15 mouse cellular contexts compared by ENCODE assay signal in genomic region chr12:84151911-84152310, GRCm38 (mm10). TPM values are rescaled to one million over a fixed set of nuclear protein-coding genes. Genes with fewer than 3 reads are reported as not detected.
DNase-seq lines count a peak whose midpoint lies in the region; ATAC-seq lines count a peak whose summit lies in the region.
"Had no signal": no experiment of that assay in that cellular context is flagged by ENCODE, and none has a peak within 500 bp of the region (broad histone marks: within the 10 kb centered on the region; RNA-seq: fewer than 3 reads in every experiment).

No protein-coding gene starts in this region.

- H3K27me3 ChIP-seq in limb, embryonic 12.5 days: no peaks in the 10 kb centered on the region
- no peaks in the 10 kb centered on the region for H3K27me3 ChIP-seq in limb, embryonic 10.5 days (ENCODE audit: low read depth, poor library complexity, severe bottlenecking)
- no peaks in the 10 kb centered on the region for H3K27me3 ChIP-seq in liver, embryonic 12.5 days (replicated peaks)
- no peaks in the 10 kb centered on the region for H3K27me3 ChIP-seq in midbrain, embryonic 13.5 days
- H3K27me3 ChIP-seq: embryonic facial prominence, embryonic 13.5 days had no signal

- intact Hi-C loops in heart, postnatal 25 days (cut with DNase I): no loop called here

- peaks cover 63% of the 10 kb centered on the region for H3K36me3 ChIP-seq in limb, embryonic 12.5 days
- H3K36me3 ChIP-seq in limb, embryonic 10.5 days: peaks cover 73% of the 10 kb centered on the region
- H3K36me3 ChIP-seq in liver, embryonic 12.5 days: peaks cover 72% of the 10 kb centered on the region
- H3K36me3 ChIP-seq in midbrain, embryonic 13.5 days: peaks cover 44% of the 10 kb centered on the region

- no peak overlapping the region for H3K4me2 ChIP-seq in limb, embryonic 12.5 days
- peak overlapping the region; percentile 65 for H3K4me2 ChIP-seq in liver, embryonic 12.5 days
- H3K4me2 ChIP-seq in midbrain, embryonic 13.5 days (replicated peaks): no peak overlapping the region
- H3K4me2 ChIP-seq: embryonic facial prominence, embryonic 13.5 days; midbrain, embryonic 11.5 days had no signal

- H3K9ac ChIP-seq in limb, embryonic 12.5 days (replicated peaks): no peak overlapping the region
- peak overlapping the region; percentile 73 for H3K9ac ChIP-seq in liver, embryonic 12.5 days
- no peak overlapping the region for H3K9ac ChIP-seq in midbrain, embryonic 13.5 days (replicated peaks)
- H3K9ac ChIP-seq: embryonic facial prominence, embryonic 13.5 days had no signal

- H3K4me3 ChIP-seq in limb, embryonic 12.5 days (replicated peaks): no peak overlapping the region
- no peak overlapping the region for H3K4me3 ChIP-seq in limb, embryonic 10.5 days
- peak overlapping the region; percentile 58 for H3K4me3 ChIP-seq in liver, embryonic 12.5 days
- no peak overlapping the region for H3K4me3 ChIP-seq in midbrain, embryonic 13.5 days (replicated peaks)
- H3K4me3 ChIP-seq: embryonic facial prominence, embryonic 13.5 days had no signal

- H3K9me3 ChIP-seq in limb, embryonic 12.5 days: no peaks in the 10 kb centered on the region
- H3K9me3 ChIP-seq in limb, embryonic 10.5 days (replicated peaks): no peaks in the 10 kb centered on the region
- no peaks in the 10 kb centered on the region for H3K9me3 ChIP-seq in liver, embryonic 12.5 days (replicated peaks)
- no peaks in the 10 kb centered on the region for H3K9me3 ChIP-seq in midbrain, embryonic 13.5 days
- H3K9me3 ChIP-seq: embryonic facial prominence, embryonic 13.5 days had no signal

- DNase-seq in heart, adult 11 months: peak; percentile 82
- DNase-seq in heart, postnatal 25 days (ENCODE audit: low spot score): no peak
- no peak for DNase-seq in limb, embryonic 10.5 days (ENCODE audit: low spot score)
- no peak for DNase-seq in adipocyte (ENCODE audit: low spot score)
- DNase-seq: cerebellum, postnatal 14 days; gastrocnemius, postnatal 25 days; lung, postnatal 14 days; thymus, adult 18-20 months had no signal

- WGBS in limb, embryonic 12.5 days: 88% methylated on average over 10 of the region's 10 CpGs
- 92% methylated on average over 10 of the region's 10 CpGs for WGBS in limb, embryonic 10.5 days
- 63% methylated on average over 10 of the region's 10 CpGs for WGBS in liver, embryonic 12.5 days (ENCODE audit: insufficient replicate concordance)
- 92% methylated on average over 10 of the region's 10 CpGs for WGBS in midbrain, embryonic 13.5 days

- ATAC-seq in limb, embryonic 12.5 days (ENCODE audit: insufficient number of reproducible peaks, insufficient read depth, low FRiP score, low TSS enrichment, low read depth): no peak
- ATAC-seq in liver, embryonic 12.5 days: no peak
- ATAC-seq in midbrain, embryonic 13.5 days: no peak
- ATAC-seq: forebrain, embryonic 16.5 days had no signal

- H3K27ac ChIP-seq in limb, embryonic 12.5 days: 0 out of 2 replicates have a peak overlapping the region, but pooled peaks have one; percentile 7
- no peak overlapping the region for H3K27ac ChIP-seq in limb, embryonic 10.5 days
- peak overlapping the region; percentile 94 for H3K27ac ChIP-seq in liver, embryonic 12.5 days
- no peak overlapping the region for H3K27ac ChIP-seq in midbrain, embryonic 13.5 days

- H3K4me1 ChIP-seq in limb, embryonic 12.5 days (replicated peaks): peaks cover 20% of the 10 kb centered on the region
- peaks cover 22% of the 10 kb centered on the region for H3K4me1 ChIP-seq in limb, embryonic 10.5 days
- H3K4me1 ChIP-seq in liver, embryonic 12.5 days: peaks cover 81% of the 10 kb centered on the region
- peaks cover 25% of the 10 kb centered on the region for H3K4me1 ChIP-seq in midbrain, embryonic 13.5 days (replicated peaks)

RNA-seq across cellular contexts. Expression of gene Pnma1, which starts 3.6 kb away (rescaled TPM):
- total RNA-seq in heart, postnatal 25 days (2021): under 1 TPM; 0.14 to 0.18 TPM
- 1.2 and 1.3 TPM in 2 replicates for polyA plus RNA-seq in limb, embryonic 12.5 days (2016; fragmentation: Nextera tagmentation; extraction: Ambion mirVana)
- 1.2 TPM in 2 replicates for polyA plus RNA-seq in limb, embryonic 10.5 days (2016; fragmentation: Nextera tagmentation; extraction: Ambion mirVana)
- polyA plus RNA-seq in liver, embryonic 12.5 days (2016; fragmentation: Nextera tagmentation; extraction: Ambion mirVana): 0.08 and 0.20 TPM in 2 replicates
- polyA plus RNA-seq in midbrain, embryonic 13.5 days (2015; fragmentation: Nextera tagmentation; extraction: Ambion mirVana): 5.5 and 6.5 TPM in 2 replicates
- polyA plus RNA-seq: adrenal gland, adult 2 months had no signal

RNA-seq across cellular contexts. Expression of gene Dnal1, which starts 37.7 kb away (rescaled TPM):
- 10 to 100 TPM in 1 of 2 experiments, 1 to 10 TPM in 1; 8.2 to 10.1 TPM for total RNA-seq in heart, postnatal 25 days (2021)
- polyA plus RNA-seq in limb, embryonic 12.5 days (2016; fragmentation: Nextera tagmentation; extraction: Ambion mirVana): 6.2 and 7.7 TPM in 2 replicates
- 3.7 and 4.9 TPM in 2 replicates for polyA plus RNA-seq in limb, embryonic 10.5 days (2016; fragmentation: Nextera tagmentation; extraction: Ambion mirVana)
- polyA plus RNA-seq in liver, embryonic 12.5 days (2016; fragmentation: Nextera tagmentation; extraction: Ambion mirVana): 0.73 and 1.1 TPM in 2 replicates
- 7.8 and 9.7 TPM in 2 replicates for polyA plus RNA-seq in midbrain, embryonic 13.5 days (2015; fragmentation: Nextera tagmentation; extraction: Ambion mirVana)

RNA-seq across cellular contexts. Expression of gene Acot6, which starts 51.5 kb away (rescaled TPM):
- total RNA-seq in heart, postnatal 25 days (2021): 1 to 10 TPM; 2.2 to 2.4 TPM
- 0.83 and 0.98 TPM in 2 replicates for polyA plus RNA-seq in limb, embryonic 12.5 days (2016; fragmentation: Nextera tagmentation; extraction: Ambion mirVana)
- polyA plus RNA-seq in limb, embryonic 10.5 days (2016; fragmentation: Nextera tagmentation; extraction: Ambion mirVana): 0.48 and 0.73 TPM in 2 replicates
- 0.48 and 0.54 TPM in 2 replicates for polyA plus RNA-seq in liver, embryonic 12.5 days (2016; fragmentation: Nextera tagmentation; extraction: Ambion mirVana)
- polyA plus RNA-seq in midbrain, embryonic 13.5 days (2015; fragmentation: Nextera tagmentation; extraction: Ambion mirVana): 0.81 and 0.96 TPM in 2 replicates

Comparison
In these comparisons a context has a peak if more than half of its experiments do, and no peak if none do; other contexts are left out.
1. H3K27ac ChIP-seq: peak in limb, embryonic 12.5 days (single experiment) and liver, embryonic 12.5 days (single experiment); none in limb, embryonic 10.5 days (single experiment) and midbrain, embryonic 13.5 days (single experiment).